Mouse (Mus musculus): ENCODE results near the gene Nfat5.

Nfat5 gene

GRCm38 (mm10) chr8:107292928-107293601 lies at the start of gene Nfat5:
Gene Nfat5, plus strand, starts transcription at chr8:107293470.
- peak; percentile 95 to 97 for DNase-seq (ENCODE audit: low spot score in 2 of 2)

GRCm38 (mm10) chr8:107244218-107244617 lies 49.1 kb upstream of the Nfat5 start:
- no peak for DNase-seq (ENCODE audit: low spot score in 2 of 2)

- no peak for DNase-seq (ENCODE audit: low spot score in 2 of 2)
These were observed 44.8 kb upstream of the Nfat5 start for GRCm38 (mm10) chr8:107248456-107248855.

GRCm38 (mm10) chr8:107251481-107252104 lies 41.7 kb upstream of the Nfat5 start:
- no peak for DNase-seq (ENCODE audit: low spot score in 2 of 2)

GRCm38 (mm10) chr8:107253121-107253520 lies 40.1 kb upstream of the Nfat5 start:
- DNase-seq (ENCODE audit: low spot score in 2 of 2): no peak

- DNase-seq (ENCODE audit: low spot score in 2 of 2): no peak
These were observed 38.9 kb upstream of the Nfat5 start for GRCm38 (mm10) chr8:107254403-107254802.

GRCm38 (mm10) chr8:107254951-107255457 lies 38.3 kb upstream of the Nfat5 start:
- DNase-seq (ENCODE audit: low spot score in 2 of 2): no peak

- DNase-seq (ENCODE audit: low spot score in 2 of 2): no peak
These were observed 36.0 kb upstream of the Nfat5 start for GRCm38 (mm10) chr8:107257223-107257622.

- no peak for DNase-seq (ENCODE audit: low spot score in 2 of 2)
These were observed 33.1 kb upstream of the Nfat5 start for GRCm38 (mm10) chr8:107260120-107260519.

GRCm38 (mm10) chr8:107261172-107261571 lies 32.1 kb upstream of the Nfat5 start:
- no peak for DNase-seq (ENCODE audit: low spot score in 2 of 2)

- no peak for DNase-seq (ENCODE audit: low spot score in 2 of 2)
These were observed 31.1 kb upstream of the Nfat5 start for GRCm38 (mm10) chr8:107262046-107262705.

GRCm38 (mm10) chr8:107265811-107266210 lies 27.5 kb upstream of the Nfat5 start:
- no peak for DNase-seq (ENCODE audit: low spot score in 2 of 2)

- DNase-seq (ENCODE audit: low spot score in 2 of 2): no peak
These were observed 24.8 kb upstream of the Nfat5 start for GRCm38 (mm10) chr8:107268501-107268900.

GRCm38 (mm10) chr8:107269191-107269590 lies 24.1 kb upstream of the Nfat5 start:
- DNase-seq (ENCODE audit: low spot score in 2 of 2): no peak

GRCm38 (mm10) chr8:107269617-107270139 lies 23.6 kb upstream of the Nfat5 start:
- no peak for DNase-seq (ENCODE audit: low spot score in 2 of 2)

- DNase-seq (ENCODE audit: low spot score in 2 of 2): no peak
These were observed 23.0 kb upstream of the Nfat5 start for GRCm38 (mm10) chr8:107270287-107270686.

GRCm38 (mm10) chr8:107270751-107271150 lies 22.5 kb upstream of the Nfat5 start:
- DNase-seq (ENCODE audit: low spot score in 2 of 2): no peak

GRCm38 (mm10) chr8:107277323-107277883 lies 15.9 kb upstream of the Nfat5 start:
- no peak for DNase-seq (ENCODE audit: low spot score in 2 of 2)

- no peak for DNase-seq (ENCODE audit: low spot score in 2 of 2)
These were observed 14.7 kb upstream of the Nfat5 start for GRCm38 (mm10) chr8:107278571-107278970.

- no peak for DNase-seq (ENCODE audit: low spot score in 2 of 2)
These were observed 6.6 kb upstream of the Nfat5 start for GRCm38 (mm10) chr8:107286686-107287085.

- DNase-seq (ENCODE audit: low spot score in 2 of 2): no peak
These were observed 5.7 kb upstream of the Nfat5 start for GRCm38 (mm10) chr8:107287522-107287921.

- DNase-seq (ENCODE audit: low spot score in 2 of 2): peak; percentile 44 to 45
These were observed 2.1 kb upstream of the Nfat5 start for GRCm38 (mm10) chr8:107291171-107291601.

All from natural killer cell, adult 2 months (primary cell).